Mouse (Mus musculus) bone marrow, adult 2 months (tissue): Measurements from ENCODE around the gene Pcdh15.

Experiments used
- CTCF ChIP-seq: fragments of 200-500 bp; IDR thresholded peaks from 2 replicates; pipeline ENCODE4 v1.5.1; 2011; ENCODE audit warnings: low read length, control low read depth; ENCODE audit not compliant: control insufficient read depth, insufficient read depth
- POLR2A ChIP-seq: fragments of 200-500 bp; IDR thresholded peaks from 2 replicates; pipeline ENCODE4 v1.6.1; 2011; ENCODE audit warnings: low read depth, mild to moderate bottlenecking, control low read depth, low read length, borderline replicate concordance; ENCODE audit not compliant: control insufficient read depth

DNA sequence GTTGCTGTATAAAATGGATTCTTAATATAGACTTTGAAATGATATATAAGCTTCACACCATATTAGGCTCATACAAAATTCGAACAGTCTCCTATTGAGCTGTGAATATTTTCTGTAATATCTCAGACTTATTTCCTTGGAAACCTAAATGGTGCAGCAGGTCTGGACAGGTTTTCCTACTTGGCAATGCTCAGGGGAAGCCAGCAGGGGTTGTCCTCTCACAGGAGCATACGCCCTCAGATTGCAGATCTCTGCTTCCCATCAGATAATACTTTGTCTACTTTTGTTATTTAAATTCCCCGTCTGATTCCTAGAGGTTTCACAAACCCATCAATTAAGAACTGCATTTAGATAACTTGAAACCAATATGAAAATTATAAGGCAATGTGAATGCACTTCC, 1492.7 kb downstream of the Pcdh15 start:
- TF ChIP-seq POLR2A (no peak), CTCF (no peak)
